Mouse (Mus musculus) hindbrain, embryonic 12.5 days (tissue): ENCODE data around the gene Cks1b. TPM values are rescaled to one million over a fixed set of nuclear protein-coding genes. Genes with fewer than 3 reads are reported as not detected.

Source experiments
- ATAC-seq: fragments of 200-750 bp; cut with Nextera tagmentation; 2 replicates; pipeline ENCODE4 v1.8.0; 2017; ENCODE audit warnings: moderate TSS enrichment; ENCODE audit not compliant: low FRiP score
- H3K27ac ChIP-seq: fragments of 300-500 bp; sonication (generic); 2 replicates; pipeline ENCODE4 v1.5.1; 2016; ENCODE audit warnings: mild to moderate bottlenecking
- H3K27me3 ChIP-seq: fragments of 300-500 bp; sonication (generic); 2 replicates; pipeline ENCODE4 v1.6.1; 2016; ENCODE audit warnings: mild to moderate bottlenecking
- H3K36me3 ChIP-seq: fragments of 300-500 bp; sonication (generic); 2 replicates; pipeline ENCODE4 v1.6.1; 2016; ENCODE audit warnings: mild to moderate bottlenecking
- H3K4me1 ChIP-seq: fragments of 300-500 bp; sonication (generic); 2 replicates; pipeline ENCODE4 v1.6.1; 2016
- H3K4me2 ChIP-seq: fragments of 300-500 bp; sonication (generic); replicated peaks from 2 replicates; pipeline ENCODE4 v1.6.1; 2016; ENCODE audit warnings: mild to moderate bottlenecking
- H3K4me3 ChIP-seq: fragments of 300-500 bp; sonication (generic); 2 replicates; pipeline ENCODE4 v1.5.1; 2016; ENCODE audit warnings: mild to moderate bottlenecking
- H3K9ac ChIP-seq: fragments of 300-500 bp; sonication (generic); 2 replicates; pipeline ENCODE4 v1.6.1; 2016; ENCODE audit warnings: mild to moderate bottlenecking, moderate library complexity
- H3K9me3 ChIP-seq: fragments of 300-500 bp; sonication (generic); replicated peaks from 2 replicates; pipeline ENCODE4 v1.6.1; 2016; ENCODE audit warnings: mild to moderate bottlenecking
- WGBS: fragments of 180-500 bp; shearing (Covaris S2); methylation state at CpG from one replicate; pipeline ENCODE4 v1.1.7; 2016; 5-methylcytosine and 5-hydroxymethylcytosine counted together
- polyA plus RNA-seq: library from polyadenylated mRNA; unstranded; fragments of >200 nt; fragmentation: Nextera tagmentation; extraction: Ambion mirVana; gene quantifications from 2 replicates; pipeline ENCODE4 v1.2.1, GENCODE M21; 2016

Gene Cks1b
- 249 and 274 TPM in 2 replicates for polyA plus RNA-seq

DNA sequence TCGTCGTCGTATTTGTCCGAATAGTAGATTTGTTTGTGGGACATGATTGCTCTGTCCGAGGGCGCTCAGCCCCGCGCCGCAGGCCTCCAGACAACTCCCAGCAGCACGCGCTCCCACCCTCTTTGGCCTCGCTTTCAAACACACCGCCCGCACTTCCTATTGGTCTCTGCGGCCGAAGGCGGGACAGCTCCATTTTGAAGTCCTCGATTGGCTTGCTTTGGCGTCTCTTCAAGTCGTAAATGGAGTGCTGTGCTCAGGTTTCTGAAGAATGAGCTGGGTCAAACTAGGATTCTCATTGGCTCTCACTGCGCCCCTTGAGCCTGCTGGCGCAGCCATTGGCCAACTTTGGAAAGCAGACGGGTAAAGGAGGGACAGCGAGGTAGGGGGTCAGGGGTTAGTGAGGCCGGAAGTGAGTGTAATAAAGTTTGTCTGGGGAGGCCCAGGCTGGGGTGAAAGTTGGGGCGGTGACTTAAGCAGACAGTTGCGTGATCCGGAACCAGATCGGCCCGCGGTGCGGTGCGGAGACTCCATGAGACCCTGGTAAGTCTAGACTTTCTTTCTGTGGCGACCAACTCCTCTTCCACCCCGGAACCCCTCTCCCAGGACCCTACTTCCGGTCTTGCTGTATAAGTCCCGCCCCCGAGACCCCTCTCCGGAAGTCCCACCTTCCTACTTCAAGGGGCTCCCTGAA, at the start of gene Cks1b, which contains the start of gene Shc1:
Gene Cks1b, minus strand, starts transcription at position 214 of the 691 bp plus-strand sequence.
Gene Shc1, plus strand, starts transcription at position 274 of the 691 bp plus-strand sequence.
- peak; percentile 97 for ATAC-seq
- H3K27me3 ChIP-seq: no peaks in the 10 kb centered on the region
- H3K4me3 ChIP-seq: peak within 1 kb of the TSS; percentile 59
- peaks cover 25% of the 10 kb centered on the region for H3K36me3 ChIP-seq
- H3K4me1 ChIP-seq: peaks cover 45% of the 10 kb centered on the region
- under 1% methylated on average over 39 of the region's 39 CpGs for WGBS
- peak within 1 kb of the TSS; percentile 72 for H3K9ac ChIP-seq
- peak within 1 kb of the TSS; percentile 85 for H3K4me2 ChIP-seq
- H3K9me3 ChIP-seq: no peaks in the 10 kb centered on the region
- H3K27ac ChIP-seq: peak within 1 kb of the TSS; percentile 91

DNA sequence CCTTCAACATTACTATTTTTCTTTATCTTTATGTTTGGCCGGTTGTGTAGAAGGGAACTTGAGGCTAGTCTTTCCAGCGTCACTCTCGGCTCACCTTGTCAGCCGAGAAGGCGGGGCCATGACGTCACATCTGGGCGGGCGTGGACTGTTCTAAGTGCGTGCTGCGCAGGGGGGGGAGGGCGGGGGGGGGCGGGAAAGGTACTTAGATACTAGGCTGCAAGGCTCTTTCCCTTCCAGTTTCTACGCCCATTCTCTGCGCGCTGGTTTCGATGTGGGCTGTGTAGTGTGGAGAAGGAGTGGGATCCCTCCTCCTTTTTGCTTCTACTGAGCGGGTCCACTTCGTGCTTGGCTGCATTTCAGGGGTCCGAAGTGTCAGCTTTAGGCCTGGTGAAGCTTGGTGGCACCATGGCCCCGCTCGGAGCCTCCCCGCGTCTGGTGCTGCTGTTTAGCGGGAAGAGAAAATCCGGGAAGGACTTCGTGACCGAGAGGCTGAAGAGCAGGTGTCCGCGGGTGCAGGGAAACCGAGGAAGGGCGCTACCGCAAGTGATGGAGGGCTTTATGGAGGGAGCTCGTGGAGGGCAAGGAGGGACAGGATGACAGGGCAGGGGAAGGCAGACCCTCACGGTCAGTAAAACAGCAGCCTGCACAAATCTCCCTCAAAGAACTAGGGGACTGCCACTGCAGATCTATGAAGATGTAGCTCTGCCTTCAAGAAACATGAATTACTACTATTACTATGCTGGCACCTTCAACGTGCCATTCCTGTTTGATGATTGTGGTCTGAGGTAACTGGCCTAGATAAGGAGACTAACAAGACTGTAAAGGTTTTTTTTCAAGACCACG, 41.0 kb upstream of the Cks1b start:
- H3K36me3 ChIP-seq: no peaks in the 10 kb centered on the region; the same call in 1 of the 2 replicates
- H3K9me3 ChIP-seq: no peaks in the 10 kb centered on the region
- peak; percentile 89 for ATAC-seq
- peak overlapping the region; percentile 66 for H3K4me3 ChIP-seq
- no peaks in the 10 kb centered on the region for H3K27me3 ChIP-seq
- H3K9ac ChIP-seq: peak overlapping the region; percentile 77
- peaks cover 12% of the 10 kb centered on the region for H3K4me1 ChIP-seq
- WGBS: 1% methylated on average over 34 of the region's 36 CpGs
- peak overlapping the region; percentile 89 for H3K27ac ChIP-seq
- H3K4me2 ChIP-seq: peak overlapping the region; percentile 68

DNA sequence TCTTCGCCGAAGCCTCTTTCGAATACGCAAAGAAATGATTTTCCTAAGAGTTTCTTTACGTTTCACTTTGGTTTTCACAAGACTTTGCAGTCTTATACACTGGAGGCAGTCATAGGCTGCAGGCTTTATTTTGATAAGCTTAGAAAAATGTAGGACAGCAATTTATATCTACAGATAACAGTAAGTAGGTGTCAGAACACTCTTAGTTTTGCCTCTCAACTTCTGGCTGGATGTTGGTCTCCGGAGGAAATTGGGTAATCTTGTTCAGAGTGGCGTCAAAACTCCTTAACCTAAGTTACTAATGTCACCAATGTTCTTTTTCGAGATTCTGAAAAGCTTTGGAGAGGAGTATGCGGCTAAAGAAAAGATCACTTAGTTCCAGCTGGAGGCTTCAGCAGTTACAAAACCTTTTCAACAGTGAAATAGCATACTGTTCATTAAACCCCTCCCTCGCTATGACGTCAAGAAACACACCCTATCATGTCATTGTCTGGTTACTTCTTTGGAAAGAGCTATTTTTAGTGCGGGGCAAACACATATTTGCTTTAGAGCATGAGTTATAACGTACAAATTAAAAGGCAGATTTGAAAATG, 40.3 kb upstream of the Cks1b start:
- ATAC-seq: peak; percentile 23
- Histone ChIP-seq H3K27ac (no peak overlapping the region; the same call in 1 of the 2 replicates), H3K36me3 (no peaks in the 10 kb centered on the region; the same call in 1 of the 2 replicates), H3K27me3 (no peaks in the 10 kb centered on the region), H3K9ac (no peak overlapping the region), H3K4me1 (peaks cover 12% of the 10 kb centered on the region), H3K4me3 (peak overlapping the region; percentile 66), H3K4me2 (peak overlapping the region; percentile 68), H3K9me3 (no peaks in the 10 kb centered on the region)
- WGBS: 46% methylated on average over 13 of the region's 13 CpGs

GRCm38 (mm10) chr3:89456726-89457665, 38.8 kb upstream of the Cks1b start:
- no peak overlapping the region for H3K4me3 ChIP-seq
- H3K27me3 ChIP-seq: no peaks in the 10 kb centered on the region
- H3K4me2 ChIP-seq: no peak overlapping the region
- H3K9ac ChIP-seq: no peak overlapping the region
- 31% methylated on average over 10 of the region's 10 CpGs for WGBS
- H3K36me3 ChIP-seq: no peaks in the 10 kb centered on the region; the same call in 1 of the 2 replicates
- ATAC-seq: no peak
- no peak overlapping the region for H3K27ac ChIP-seq
- peaks cover 13% of the 10 kb centered on the region for H3K4me1 ChIP-seq
- H3K9me3 ChIP-seq: no peaks in the 10 kb centered on the region

DNA sequence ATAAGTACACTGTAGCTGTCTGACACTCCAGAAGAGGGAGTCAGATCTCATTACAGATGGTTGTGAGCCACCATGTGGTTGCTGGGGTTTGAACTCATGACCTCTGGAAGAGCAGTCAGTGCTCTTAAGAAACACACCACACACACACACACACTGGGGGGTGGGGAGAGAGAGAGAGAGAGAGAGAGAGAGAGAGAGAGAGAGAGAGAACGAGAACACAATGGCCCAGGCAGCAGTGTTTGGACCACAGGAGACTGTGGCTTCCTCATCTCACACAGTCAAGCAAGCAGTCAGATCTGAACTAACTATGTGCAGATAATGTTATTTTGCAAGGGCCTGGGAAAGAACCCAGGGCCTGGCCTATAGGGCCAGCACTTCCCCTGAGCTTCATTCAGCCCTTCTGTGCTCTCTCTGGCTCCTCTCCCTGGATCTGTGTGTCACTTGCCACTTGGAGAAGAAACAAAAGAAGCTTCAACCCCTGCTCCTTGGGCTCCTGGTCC, 37.7 kb upstream of the Cks1b start:
- H3K9me3 ChIP-seq: no peaks in the 10 kb centered on the region
- no peaks in the 10 kb centered on the region for H3K36me3 ChIP-seq
- no peak overlapping the region for H3K9ac ChIP-seq
- ATAC-seq: no peak
- H3K4me3 ChIP-seq: no peak overlapping the region
- H3K4me1 ChIP-seq: peaks cover 17% of the 10 kb centered on the region
- WGBS: 27% methylated on average over 1 of the region's 1 CpGs
- no peak overlapping the region for H3K4me2 ChIP-seq
- H3K27ac ChIP-seq: no peak overlapping the region
- no peaks in the 10 kb centered on the region for H3K27me3 ChIP-seq

GRCm38 (mm10) chr3:89454401-89455177, 36.4 kb upstream of the Cks1b start, which contains the start of gene Pmvk:
Gene Pmvk (plus strand): TSS chr3:89454541.
- Histone ChIP-seq H3K27ac (no peak within 1 kb of the TSS), H3K9ac (no peak within 1 kb of the TSS), H3K4me1 (peaks cover 11% of the 10 kb centered on the region), H3K9me3 (no peaks in the 10 kb centered on the region), H3K4me2 (no peak within 1 kb of the TSS), H3K4me3 (no peak within 1 kb of the TSS), H3K27me3 (no peaks in the 10 kb centered on the region), H3K36me3 (no peaks in the 10 kb centered on the region)
- WGBS: 73% methylated on average over 10 of the region's 10 CpGs
- ATAC-seq: no peak

DNA sequence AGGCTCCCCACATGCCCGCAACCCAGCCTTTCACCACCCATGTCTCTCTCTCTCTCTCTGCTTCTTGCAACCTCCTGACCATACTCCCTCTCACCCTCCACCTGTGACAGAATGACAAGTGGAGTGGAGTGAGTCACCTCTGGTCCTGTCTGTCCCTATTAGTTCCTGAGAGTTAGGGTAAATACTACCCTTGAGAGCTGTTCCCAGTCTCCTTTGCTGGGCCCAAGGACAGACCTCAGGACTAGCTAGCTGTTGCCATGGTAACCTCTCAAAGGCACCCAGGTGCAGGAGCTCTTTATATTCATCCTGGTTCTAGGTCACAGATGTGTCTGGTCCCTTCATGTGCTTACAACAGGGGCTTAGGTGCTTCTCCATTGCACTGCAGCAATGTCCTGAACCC, 33.7 kb upstream of the Cks1b start:
- no peak for ATAC-seq
- Histone ChIP-seq H3K36me3 (no peaks in the 10 kb centered on the region), H3K27ac (no peak overlapping the region)

GRCm38 (mm10) chr3:89449541-89449940, 31.4 kb upstream of the Cks1b start:
- peaks cover 6% of the 10 kb centered on the region; the same call in 1 of the 2 replicates for H3K4me1 ChIP-seq
- no peaks in the 10 kb centered on the region for H3K27me3 ChIP-seq
- whole genome bisulfite sequencing: 38% methylated on average over 7 of the region's 7 CpGs
- no peak overlapping the region for H3K27ac ChIP-seq
- no peaks in the 10 kb centered on the region for H3K36me3 ChIP-seq
- no peak overlapping the region for H3K9ac ChIP-seq
- H3K4me3 ChIP-seq: no peak overlapping the region
- no peak overlapping the region for H3K4me2 ChIP-seq
- ATAC-seq: peak; percentile 35
- H3K9me3 ChIP-seq: no peaks in the 10 kb centered on the region

More for the DNA sequence above, 33.7 kb upstream of the Cks1b start:
- Histone ChIP-seq H3K27me3 (no peaks in the 10 kb centered on the region), H3K9me3 (no peaks in the 10 kb centered on the region), H3K9ac (no peak overlapping the region), H3K4me2 (no peak overlapping the region), H3K4me1 (peaks cover 8% of the 10 kb centered on the region), H3K4me3 (no peak overlapping the region)
- WGBS: 77% methylated on average over 1 of the region's 1 CpGs

- Histone ChIP-seq H3K9ac (no peak overlapping the region), H3K27me3 (no peaks in the 10 kb centered on the region), H3K4me3 (no peak overlapping the region), H3K9me3 (no peaks in the 10 kb centered on the region), H3K36me3 (no peaks in the 10 kb centered on the region), H3K4me2 (no peak overlapping the region), H3K27ac (no peak overlapping the region), H3K4me1 (peaks cover 6% of the 10 kb centered on the region; the same call in 1 of the 2 replicates)
- peak; percentile 18; the same call in 1 of the 2 replicates for ATAC-seq
- WGBS: 69% methylated on average over 13 of the region's 13 CpGs
Measured at GRCm38 (mm10) chr3:89448720-89449537, 30.7 kb upstream of the Cks1b start.

- Histone ChIP-seq H3K36me3 (no peaks in the 10 kb centered on the region), H3K4me2 (no peak overlapping the region), H3K9ac (no peak overlapping the region), H3K4me1 (peaks cover 16% of the 10 kb centered on the region), H3K4me3 (no peak overlapping the region), H3K9me3 (no peaks in the 10 kb centered on the region), H3K27ac (no peak overlapping the region), H3K27me3 (no peaks in the 10 kb centered on the region)
- WGBS: 93% methylated on average over 2 of the region's 2 CpGs
- no peak for ATAC-seq
Measured at GRCm38 (mm10) chr3:89440691-89441090, 22.5 kb upstream of the Cks1b start.
